Mouse (Mus musculus): ENCODE measurements around the gene Olfr904.

GRCm38 (mm10) chr9:38423801-38424200, 39.1 kb upstream of the Olfr904 start:
- TF ChIP-seq POLR2A (IDR thresholded peaks at IDR 0.05; ENCODE audit: low read depth, low read length) (no peak), CTCF (IDR thresholded peaks at IDR 0.05; ENCODE audit: extremely low read depth, insufficient read length, insufficient replicate concordance, low read depth, low read length) (no peak)

Measured in small intestine, adult 2 months (tissue).